Mouse (Mus musculus) small intestine, adult 2 months (tissue): Measurements from ENCODE around the gene Nxt2. TPM values are rescaled to one million over a fixed set of nuclear protein-coding genes. Genes with fewer than 3 reads are reported as not detected.

Experiments
- H3K27ac ChIP-seq: fragments of 200-500 bp; 2 replicates; pipeline ENCODE4 v1.5.1; 2012; ENCODE audit warnings: low read depth, low read length, control low read depth, inconsistent platforms; ENCODE audit not compliant: insufficient read depth
- H3K27me3 ChIP-seq: fragments of 200-500 bp; 2 replicates; pipeline ENCODE4 v1.6.1; 2012; ENCODE audit warnings: mild to moderate bottlenecking, moderate library complexity, low read length, inconsistent platforms; ENCODE audit not compliant: control insufficient read depth, insufficient read depth
- H3K36me3 ChIP-seq: fragments of 200-500 bp; 2 replicates; pipeline ENCODE4 v1.6.1; 2012; ENCODE audit warnings: mild to moderate bottlenecking, low read length, control low read depth, inconsistent platforms; ENCODE audit not compliant: control insufficient read depth, insufficient read depth
- H3K4me1 ChIP-seq: fragments of 200-500 bp; 2 replicates; pipeline ENCODE4 v1.6.1; 2012; ENCODE audit warnings: low read length, inconsistent platforms, mixed read lengths; ENCODE audit not compliant: control insufficient read depth, insufficient read depth, insufficient read length
- H3K4me3 ChIP-seq: fragments of 200-500 bp; 2 replicates; pipeline ENCODE4 v1.5.1; 2012; ENCODE audit warnings: low read depth, mild to moderate bottlenecking, control low read depth, inconsistent platforms, low read length, moderate library complexity
- CTCF ChIP-seq: fragments of 200-500 bp; IDR thresholded peaks from 2 replicates; pipeline ENCODE4 v1.5.1; 2012; ENCODE audit warnings: low read depth, mild to moderate bottlenecking, control low read depth, inconsistent platforms, low read length, moderate library complexity, mixed read lengths; ENCODE audit not compliant: insufficient replicate concordance, insufficient read length; ENCODE audit errors: extremely low read depth
- POLR2A ChIP-seq: fragments of 200-500 bp; IDR thresholded peaks from 2 replicates; pipeline ENCODE4 v1.6.1; 2012; ENCODE audit warnings: low read depth, mild to moderate bottlenecking, control low read depth, inconsistent platforms, low read length, moderate library complexity
- WGBS: fragments of 180-500 bp; shearing (Covaris S2); methylation state at CpG from one replicate; pipeline ENCODE4 v1.1.7; 2018; 5-methylcytosine and 5-hydroxymethylcytosine counted together
- polyA plus RNA-seq: library from polyadenylated mRNA; depleted of rRNA; stranded (reverse); fragments of >200 nt; gene quantifications from 2 replicates; pipeline ENCODE4 v1.2.3, GENCODE M21; 2012; rRNA removed

The Nxt2 gene
- polyA plus RNA-seq: 0.28 and 0.46 TPM in 2 replicates

- Histone ChIP-seq H3K27ac (peak within 1 kb of the TSS; percentile 49; the same call in 1 of the 2 replicates), H3K36me3 (no peaks in the 10 kb centered on the region), H3K4me1 (no peaks in the 10 kb centered on the region), H3K4me3 (peak within 1 kb of the TSS; percentile 35; the same call in 1 of the 2 replicates), H3K27me3 (no peaks in the 10 kb centered on the region)
- WGBS: 84% methylated on average over 14 of the region's 14 CpGs
- TF ChIP-seq POLR2A (no peak), CTCF (no peak)
Observed at GRCm38 (mm10) chrX:142226542-142226941, at the start of gene Nxt2. Gene Nxt2, plus strand, starts transcription at chrX:142226770.

- no peaks in the 10 kb centered on the region for H3K36me3 ChIP-seq
- no peaks in the 10 kb centered on the region for H3K27me3 ChIP-seq
- no peaks in the 10 kb centered on the region for H3K4me1 ChIP-seq
- H3K4me3 ChIP-seq: no peak overlapping the region
- no peak for TF ChIP-seq CTCF
- TF ChIP-seq POLR2A: no peak
- H3K27ac ChIP-seq: no peak overlapping the region
Observed at GRCm38 (mm10) chrX:142176981-142177380, 49.6 kb upstream of the Nxt2 start.

DNA sequence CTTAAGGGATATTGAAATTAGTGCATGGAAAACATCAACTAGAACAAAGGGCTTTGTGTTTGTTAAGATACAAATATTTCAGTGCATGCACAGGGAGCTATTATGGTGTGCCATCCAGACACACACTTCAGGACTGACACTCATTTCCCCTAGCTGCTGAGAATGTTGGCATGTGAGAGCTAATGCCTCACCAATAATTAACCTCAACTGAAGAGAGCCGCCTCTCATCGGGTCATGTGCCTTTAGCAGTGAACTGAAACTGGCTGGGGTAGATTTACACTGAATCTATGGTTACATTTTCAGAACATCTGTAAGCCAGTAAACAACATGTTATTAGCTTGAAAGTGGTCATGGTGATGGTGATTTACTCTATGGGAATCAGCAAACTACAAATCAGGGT, 44.5 kb upstream of the Nxt2 start:
- no peaks in the 10 kb centered on the region for H3K36me3 ChIP-seq
- TF ChIP-seq POLR2A (no peak), CTCF (no peak)
- no peak overlapping the region for H3K4me3 ChIP-seq
- no peak overlapping the region for H3K27ac ChIP-seq
- no peaks in the 10 kb centered on the region for H3K4me1 ChIP-seq
- no peaks in the 10 kb centered on the region for H3K27me3 ChIP-seq
- 30% methylated on average over 2 of the region's 2 CpGs for WGBS

GRCm38 (mm10) chrX:142189023-142189703, 37.4 kb upstream of the Nxt2 start:
- WGBS: 40% methylated on average over 22 of the region's 22 CpGs
- no peak overlapping the region for H3K27ac ChIP-seq
- no peak overlapping the region for H3K4me3 ChIP-seq
- no peak for TF ChIP-seq CTCF
- TF ChIP-seq POLR2A: no peak
- H3K4me1 ChIP-seq: no peaks in the 10 kb centered on the region
- H3K36me3 ChIP-seq: no peaks in the 10 kb centered on the region
- H3K27me3 ChIP-seq: no peaks in the 10 kb centered on the region

DNA sequence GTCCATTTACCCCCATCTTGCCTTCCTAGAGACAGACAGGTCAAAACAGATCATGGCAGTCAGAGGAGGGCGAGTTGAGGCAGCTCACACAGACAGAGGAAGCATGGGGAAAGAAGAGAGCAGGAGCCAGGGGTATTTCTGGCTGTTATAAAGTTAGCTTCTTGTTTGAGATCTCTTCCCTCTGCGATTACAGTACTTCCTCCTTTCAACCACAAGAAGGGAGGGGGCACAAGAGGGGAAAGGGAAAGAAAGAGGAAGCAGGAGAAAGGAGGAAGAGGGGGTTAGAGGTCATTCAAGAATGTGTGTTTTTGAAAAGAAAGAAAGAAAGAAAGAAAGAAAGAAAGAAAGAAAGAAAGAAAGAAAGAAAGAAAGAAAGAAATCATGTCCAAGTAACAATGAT, 36.2 kb upstream of the Nxt2 start:
- 63% methylated on average over 2 of the region's 2 CpGs for WGBS
- Histone ChIP-seq H3K27ac (no peak overlapping the region), H3K4me1 (no peaks in the 10 kb centered on the region)

GRCm38 (mm10) chrX:142194420-142194819, 32.1 kb upstream of the Nxt2 start:
- 62% methylated on average over 6 of the region's 6 CpGs for WGBS
- Histone ChIP-seq H3K36me3 (no peaks in the 10 kb centered on the region), H3K27me3 (no peaks in the 10 kb centered on the region), H3K27ac (no peak overlapping the region), H3K4me1 (no peaks in the 10 kb centered on the region), H3K4me3 (no peak overlapping the region)
- TF ChIP-seq CTCF (no peak), POLR2A (no peak)

More for the DNA sequence above, 36.2 kb upstream of the Nxt2 start:
- Histone ChIP-seq H3K27me3 (no peaks in the 10 kb centered on the region), H3K4me3 (no peak overlapping the region), H3K36me3 (no peaks in the 10 kb centered on the region)
- TF ChIP-seq POLR2A (no peak), CTCF (no peak)

DNA sequence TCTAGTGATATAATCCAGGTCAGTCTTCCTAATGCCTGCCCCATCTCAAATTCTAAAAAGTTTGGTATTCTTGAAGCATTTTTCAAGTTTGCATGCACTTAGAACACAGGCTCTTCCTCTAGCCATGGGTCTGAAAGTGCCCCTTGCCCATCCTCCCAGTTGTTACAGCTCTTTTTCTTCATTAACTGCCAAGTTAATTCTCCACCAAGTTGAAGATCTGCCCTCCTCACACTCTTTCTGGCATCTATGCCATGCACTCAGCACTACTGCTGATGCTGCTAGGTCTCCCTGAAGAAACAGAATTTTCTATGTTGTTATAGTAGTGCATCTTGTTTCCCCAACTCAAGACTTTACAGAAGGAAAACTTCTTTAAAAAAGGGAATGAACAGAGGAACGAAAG, 31.0 kb upstream of the Nxt2 start:
- Histone ChIP-seq H3K27me3 (no peaks in the 10 kb centered on the region), H3K36me3 (no peaks in the 10 kb centered on the region), H3K4me3 (no peak overlapping the region), H3K4me1 (no peaks in the 10 kb centered on the region), H3K27ac (no peak overlapping the region)
- 77% methylated on average over 1 of the region's 1 CpGs for WGBS
- no peak for TF ChIP-seq POLR2A
- no peak for TF ChIP-seq CTCF
